Mouse (Mus musculus) mouse embryonic stem cell (cell line): ENCODE measurements around the gene Hspb11.

Source experiments
- in situ Hi-C, 2 experiments: fragments of 300-500 bp; cut with MboI; formaldehyde crosslinking; loops; 1 replicate in 1 of 2; 3 replicates in 1 of 2; pipeline ENCODE4 v1.14.3; 2019 to 2020; ENCODE audit warnings: low sequenced_read_pairs in 2 of 2, low pct_unique_long_range_greater_than_20kb in 1 of 2, mixed read lengths in 1 of 2; ENCODE audit not compliant: unreplicated experiment in 1 of 2

The Hspb11 gene

DNA sequence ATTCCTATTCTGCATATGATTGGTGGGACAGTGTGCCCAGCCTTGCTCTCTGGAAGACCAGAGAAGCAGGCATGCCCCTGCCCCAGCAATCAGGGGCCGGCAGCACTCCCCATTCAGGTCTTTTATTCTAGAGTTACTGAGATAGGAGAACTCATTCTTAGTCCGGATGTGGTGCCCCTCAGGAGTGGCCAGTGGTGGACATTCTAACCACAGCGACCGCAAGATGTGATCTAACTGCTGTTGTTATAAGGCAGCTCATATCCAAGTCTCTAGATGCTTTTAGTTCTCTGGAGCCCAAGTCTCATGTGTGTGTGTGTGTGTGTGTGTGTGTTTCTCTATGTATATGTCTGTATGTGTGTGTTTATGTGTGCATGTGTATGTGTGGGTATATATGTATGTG, 47.0 kb downstream of the Hspb11 start:
- in situ Hi-C loops, result no loop called here

DNA sequence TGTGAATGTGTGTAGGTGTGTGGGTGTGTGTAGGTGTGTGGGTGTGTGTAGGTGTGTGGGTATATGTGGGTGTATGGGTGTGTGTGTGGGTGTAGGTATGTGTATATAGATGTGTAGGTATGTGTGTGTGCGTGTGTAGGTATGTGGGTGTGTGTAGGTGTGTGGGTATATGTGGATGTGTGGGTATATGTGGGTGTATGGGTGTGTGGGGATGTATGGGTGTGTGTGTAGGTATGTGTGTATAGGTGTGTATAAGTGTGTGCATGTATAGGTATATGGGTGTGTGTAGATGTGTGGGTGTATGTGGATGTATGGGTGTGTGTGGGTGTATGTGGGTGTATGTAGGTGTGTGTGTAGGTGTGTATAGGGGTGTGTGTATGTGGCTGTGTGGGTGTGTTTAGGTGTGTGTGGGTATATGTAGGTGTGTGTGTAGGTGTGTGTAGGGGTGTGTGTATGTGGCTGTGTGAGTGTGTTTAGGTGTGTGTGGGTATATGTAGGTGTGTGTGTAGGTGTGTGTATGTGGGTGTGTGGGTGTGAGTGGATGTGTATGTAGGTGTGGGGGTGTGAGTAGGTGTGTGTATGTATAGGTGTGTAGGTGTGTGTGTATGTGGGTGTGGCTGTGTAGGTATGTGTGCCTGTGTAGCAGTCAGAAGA, 47.6 kb downstream of the Hspb11 start:
- in situ Hi-C loops, result no loop called here

DNA sequence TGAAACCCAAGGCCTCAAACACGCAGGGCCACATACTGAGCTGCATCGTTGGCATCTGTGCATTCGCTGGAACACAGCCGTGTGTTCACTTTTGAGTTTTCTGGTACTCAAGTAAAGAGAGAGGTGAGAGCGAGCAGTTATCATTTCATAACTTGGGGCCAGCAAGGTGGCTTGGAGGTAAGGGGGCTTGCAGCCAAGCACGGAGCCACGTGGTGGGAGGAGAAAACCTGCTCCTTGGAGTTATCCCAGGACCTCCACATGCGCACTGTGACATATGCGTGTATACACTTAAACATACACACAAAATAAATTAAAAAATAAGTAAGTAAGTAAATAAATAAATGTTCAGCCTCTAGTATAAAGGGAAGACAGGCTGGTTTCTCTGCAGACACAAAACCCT, 48.8 kb downstream of the Hspb11 start:
- in situ Hi-C loops, result no loop called here

DNA sequence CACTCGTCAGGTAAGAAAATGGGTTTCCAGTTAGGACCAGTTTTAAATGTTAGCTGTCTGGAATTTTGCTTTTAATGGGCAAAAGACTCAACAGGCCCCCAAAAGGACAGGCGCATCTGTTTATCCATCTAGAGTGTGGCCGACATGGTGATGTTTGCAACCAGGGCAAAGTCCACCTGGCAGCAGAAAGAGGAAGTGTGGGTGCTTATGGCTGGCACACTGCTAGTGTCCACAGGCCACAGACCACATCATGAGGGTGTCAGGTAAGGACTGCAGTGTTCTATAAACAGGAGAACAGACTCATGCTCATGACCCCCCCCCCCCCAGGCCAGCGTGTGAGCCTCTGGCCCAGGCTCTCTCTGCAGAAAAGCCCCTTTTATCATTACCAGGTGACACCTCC, 49.4 kb downstream of the Hspb11 start:
- in situ Hi-C loops, result no loop called here

DNA sequence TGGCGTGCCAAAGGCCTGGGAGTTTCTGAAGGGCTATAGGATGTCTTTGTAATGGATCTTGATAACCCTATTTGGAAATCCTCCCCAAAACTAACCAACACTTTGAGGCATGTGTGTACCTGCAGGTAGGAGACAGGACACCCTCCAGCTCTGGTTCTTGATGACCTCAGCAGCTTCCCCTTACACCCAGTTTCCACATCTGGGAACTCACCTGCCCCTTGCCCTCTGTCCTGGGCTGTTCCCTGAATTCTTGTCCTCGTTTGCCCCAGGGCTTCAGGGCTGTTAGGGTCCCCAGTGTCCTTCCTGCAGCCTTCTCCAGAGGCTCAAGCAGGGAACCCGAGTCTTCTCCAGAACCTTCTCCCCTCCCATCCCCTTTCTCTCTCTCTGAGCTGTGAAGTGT, 50.1 kb downstream of the Hspb11 start:
- in situ Hi-C loops, result no loop called here

DNA sequence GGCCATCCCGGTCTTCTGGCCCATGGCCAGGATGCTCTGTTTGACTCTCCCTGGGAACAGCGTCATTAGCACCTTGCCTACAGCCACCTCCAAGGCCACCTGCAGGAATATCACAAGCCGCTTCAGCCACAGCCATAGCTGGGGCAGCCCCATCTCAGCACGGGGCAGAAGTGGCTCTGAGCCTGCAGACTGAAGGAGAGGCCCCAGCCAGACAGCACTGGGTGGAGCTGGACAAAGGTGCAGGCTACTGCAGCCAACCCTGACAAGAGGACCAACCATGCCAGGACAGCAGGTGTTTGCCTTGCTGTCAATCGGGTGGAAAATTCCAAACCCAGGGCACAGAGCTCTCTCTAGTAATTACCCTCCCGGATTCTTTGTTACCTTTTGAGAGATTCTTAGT, 53.6 kb downstream of the Hspb11 start, which contains the start of gene Dio1:
Dio1 (minus strand) TSS at position 204 of the 400 bp plus-strand sequence.
- in situ Hi-C loops, result no loop called here

DNA sequence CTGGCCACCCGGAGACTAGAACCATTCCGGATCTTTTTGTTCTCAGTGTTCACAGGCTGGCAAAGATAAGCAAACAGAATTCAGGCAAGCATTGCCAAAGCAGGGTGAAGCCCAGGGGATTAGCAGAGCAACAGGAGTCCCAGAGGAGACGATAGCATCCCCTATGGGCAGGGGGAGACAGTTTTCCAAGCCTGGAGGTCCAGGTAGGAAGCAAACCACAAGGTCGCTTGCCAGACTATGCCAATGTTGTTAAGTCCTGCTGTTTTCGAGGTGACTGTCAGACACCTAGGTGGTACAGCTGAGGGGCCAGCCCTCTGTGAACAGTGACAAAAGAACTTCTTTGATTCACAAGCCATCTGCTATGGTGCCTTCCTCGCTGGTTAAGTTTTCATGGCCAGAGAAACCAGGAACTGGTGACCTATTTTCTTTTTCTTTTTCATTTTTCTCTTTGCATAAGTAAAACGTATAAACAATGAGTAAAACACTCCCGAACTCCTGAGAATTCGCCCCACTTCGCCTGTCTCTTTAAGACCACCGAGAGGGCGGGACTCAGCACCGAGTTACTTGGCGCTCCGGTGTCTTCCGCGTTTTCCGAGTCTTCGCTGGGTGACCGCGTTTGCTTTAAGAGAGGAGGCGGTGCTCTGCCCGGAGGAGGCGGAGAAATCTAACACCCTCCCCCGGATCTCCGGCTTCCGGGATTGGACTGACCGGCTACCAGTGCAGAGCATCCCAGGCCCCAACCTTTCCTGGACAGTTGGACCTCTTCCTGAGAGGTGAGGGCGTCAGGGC, 60.5 kb downstream of the Hspb11 start, which contains the start of gene Yipf1:
Yipf1 (plus strand) TSS at position 674 of the 789 bp plus-strand sequence.
- in situ Hi-C loops, result no loop called here

DNA sequence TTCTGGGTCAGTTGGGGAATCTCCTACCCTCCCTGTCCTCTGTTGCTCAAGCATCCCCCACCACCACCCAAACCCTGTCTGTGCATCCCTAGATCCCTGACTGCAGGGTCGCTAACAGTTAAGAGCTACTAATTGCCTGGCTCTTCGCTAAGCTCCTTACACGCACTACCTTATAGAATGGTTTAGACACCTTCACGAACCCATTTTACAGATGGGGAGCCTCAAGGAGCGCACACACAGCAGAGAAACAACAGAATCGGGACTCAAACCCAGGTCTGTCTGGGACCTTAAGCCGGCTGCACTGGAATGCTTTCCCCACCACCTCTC, 61.0 kb downstream of the Hspb11 start:
- in situ Hi-C loops, result no loop called here

DNA sequence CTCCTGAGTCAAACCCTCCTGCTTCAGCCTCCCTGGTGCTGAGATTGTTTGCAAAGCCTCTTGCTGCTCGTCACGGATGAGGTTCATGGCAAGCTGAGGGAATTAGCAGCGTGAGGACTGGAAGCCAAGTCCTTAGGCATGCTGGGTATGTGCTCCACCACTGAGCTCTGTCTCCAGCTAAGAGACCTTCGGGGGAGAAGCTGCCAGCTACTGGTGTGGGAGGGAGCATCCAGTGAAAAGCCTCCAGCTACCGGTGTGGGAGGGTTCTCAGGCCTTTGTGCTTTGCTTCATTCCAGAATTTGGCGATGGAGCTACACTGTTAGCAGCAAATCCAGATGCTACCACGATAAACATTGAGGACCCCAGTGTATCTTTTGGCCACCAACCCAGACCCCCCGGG, 65.3 kb downstream of the Hspb11 start:
- in situ Hi-C loops, result no loop called here

DNA sequence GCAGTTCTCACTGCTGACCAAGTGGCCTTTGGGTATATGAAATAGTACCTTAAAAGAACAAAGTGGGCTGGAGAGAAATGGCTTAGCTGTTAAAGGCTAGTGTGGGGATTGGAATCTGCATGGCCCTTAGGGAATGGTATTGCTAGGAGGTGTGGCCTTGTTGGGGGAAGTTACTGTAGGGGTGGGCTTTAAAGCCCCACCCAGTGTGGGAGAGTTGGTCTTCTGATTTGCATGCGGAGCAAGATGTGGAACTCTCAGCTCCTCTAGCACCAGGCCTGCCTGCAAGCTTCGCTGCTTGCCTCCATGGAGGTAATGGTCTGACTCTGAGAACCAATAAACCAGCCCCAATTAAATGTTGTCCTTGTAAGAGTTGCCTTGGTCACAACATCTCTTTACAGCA, 67.6 kb downstream of the Hspb11 start:
- in situ Hi-C loops, result no loop called here

DNA sequence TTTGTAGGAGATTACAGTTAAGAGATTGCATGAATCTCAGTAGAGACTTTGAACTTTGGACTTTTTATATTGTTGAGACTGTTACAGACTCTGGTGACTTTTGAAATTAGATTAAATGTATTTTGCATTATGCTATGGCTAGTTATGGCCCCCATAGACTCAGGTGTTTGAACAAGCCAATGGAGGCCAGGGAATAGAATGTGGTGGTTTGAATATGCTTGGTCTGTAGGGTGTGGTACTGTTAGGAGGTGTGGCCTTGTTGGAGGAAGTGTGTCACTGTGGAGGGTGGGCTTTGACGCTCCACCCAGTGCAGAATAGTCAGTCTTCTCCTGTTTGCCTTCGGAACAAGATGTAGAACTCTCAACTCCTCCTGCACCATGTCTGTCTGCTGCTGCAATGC, 69.7 kb downstream of the Hspb11 start:
- in situ Hi-C loops, result no loop called here

DNA sequence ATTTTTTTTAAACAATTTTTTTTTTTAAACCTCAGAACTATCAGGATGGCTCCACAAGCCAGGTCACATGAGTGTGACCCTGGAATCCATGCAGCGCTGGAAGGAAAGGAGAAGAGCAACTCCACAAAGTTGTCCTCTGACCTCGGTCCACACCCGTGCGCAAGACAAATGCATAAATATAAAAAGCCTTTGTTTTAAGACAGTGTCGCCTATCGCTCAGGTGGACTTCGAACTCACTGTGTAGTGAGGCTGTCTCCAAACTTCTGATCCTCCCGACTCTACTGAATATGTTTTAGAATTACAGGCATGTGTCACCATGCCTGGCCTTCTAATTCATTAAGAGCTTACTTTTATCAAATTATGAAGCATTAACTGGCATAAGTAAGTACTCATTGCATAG, 75.1 kb downstream of the Hspb11 start:
- in situ Hi-C loops, result no loop called here
